Mouse (Mus musculus): ENCODE results near the gene Mcmbp. TPM values are rescaled to one million over a fixed set of nuclear protein-coding genes. Genes with fewer than 3 reads are reported as not detected.
A peak's percentile ranks its signal among the peaks of the same experiment; 100 is the strongest.

Gene Mcmbp
- 52.5 and 53.7 TPM in 2 replicates for polyA plus RNA-seq (2015; fragmentation: Nextera tagmentation; extraction: Ambion mirVana)

DNA sequence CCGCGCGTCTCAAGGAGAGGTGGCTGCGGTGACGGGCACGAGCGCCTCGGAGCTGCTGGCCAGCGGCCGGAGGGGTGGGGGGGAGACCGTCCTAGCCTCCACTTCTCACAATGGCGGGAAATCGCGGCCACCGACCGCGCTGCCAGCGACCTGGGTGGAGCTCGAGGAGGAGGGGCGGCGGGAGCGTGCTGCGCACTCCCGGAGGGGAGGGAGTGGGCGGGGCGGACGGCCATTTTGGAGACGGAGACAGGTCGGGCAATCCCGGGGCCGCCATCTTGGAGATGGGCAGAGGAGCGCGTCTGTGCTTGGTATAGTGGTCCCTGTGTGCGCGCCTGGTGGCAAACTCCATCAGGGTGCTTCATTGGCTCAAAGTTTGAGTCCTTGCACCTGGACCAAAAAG, at the start of gene Mcmbp:
Gene Mcmbp, minus strand, starts transcription at position 162 of the 400 bp plus-strand sequence.
- Histone ChIP-seq H3K36me3 (ENCODE audit: insufficient read depth, low read length) (no peaks in the 10 kb centered on the region), H3K4me3 (replicated peaks; ENCODE audit: low read depth, low read length) (peak within 1 kb of the TSS; percentile 99), H3K27ac (peak within 1 kb of the TSS; percentile 89), H3K9ac (ENCODE audit: low read depth, low read length) (peak within 1 kb of the TSS; percentile 98), H3K4me2 (ENCODE audit: low read length) (peak within 1 kb of the TSS; percentile 90), H3K27me3 (ENCODE audit: insufficient read depth, low read length) (no peaks in the 10 kb centered on the region), H3K9me3 (replicated peaks; ENCODE audit: low read length) (no peaks in the 10 kb centered on the region), H3K4me1 (replicated peaks; ENCODE audit: insufficient read depth, low read length) (peaks cover 13% of the 10 kb centered on the region; the same call in 1 of the 2 replicates)
- WGBS: under 1% methylated on average over 35 of the region's 35 CpGs
- ATAC-seq (replicated peaks; ENCODE audit: low FRiP score, low read depth) (peak; percentile 86), DNase-seq (ENCODE audit: low spot score) (peak; percentile 98)
- TF ChIP-seq CTCF (IDR thresholded peaks at IDR 0.05; ENCODE audit: low read depth): no peak

DNA sequence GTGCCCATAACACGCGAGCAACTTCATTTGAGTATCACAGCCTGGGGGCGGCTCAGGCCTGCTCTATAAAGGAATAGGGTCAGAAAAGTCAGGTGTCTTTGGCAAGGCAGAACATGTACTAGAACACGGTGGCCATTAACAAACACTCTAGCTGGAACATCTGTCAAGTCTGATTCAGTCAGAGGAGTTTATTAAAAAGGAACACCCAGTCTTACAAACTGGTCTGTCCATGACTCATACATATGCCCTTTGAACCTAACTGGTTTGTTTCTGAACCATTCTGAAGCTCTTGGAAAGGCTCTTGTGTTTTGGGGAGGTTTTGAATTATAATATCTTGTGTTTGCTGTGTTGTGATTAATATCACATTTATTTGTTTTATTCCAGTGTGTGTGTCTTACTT, 49.8 kb upstream of the Mcmbp start:
- TF ChIP-seq CTCF (IDR thresholded peaks at IDR 0.05; ENCODE audit: low read depth): no peak
- 66% methylated on average over 4 of the region's 4 CpGs for WGBS
- Histone ChIP-seq H3K27me3 (ENCODE audit: insufficient read depth, low read length) (no peaks in the 10 kb centered on the region), H3K4me2 (ENCODE audit: low read length) (no peak overlapping the region), H3K27ac (0 out of 2 replicates have a peak overlapping the region, but pooled peaks have one; percentile 25), H3K9ac (ENCODE audit: low read depth, low read length) (no peak overlapping the region), H3K4me1 (replicated peaks; ENCODE audit: insufficient read depth, low read length) (no peaks in the 10 kb centered on the region), H3K4me3 (replicated peaks; ENCODE audit: low read depth, low read length) (no peak overlapping the region), H3K36me3 (ENCODE audit: insufficient read depth, low read length) (peaks cover 5% of the 10 kb centered on the region), H3K9me3 (replicated peaks; ENCODE audit: low read length) (no peaks in the 10 kb centered on the region)
- ATAC-seq (replicated peaks; ENCODE audit: low FRiP score, low read depth): no peak
- DNase-seq (ENCODE audit: low spot score): peak; percentile 47

DNA sequence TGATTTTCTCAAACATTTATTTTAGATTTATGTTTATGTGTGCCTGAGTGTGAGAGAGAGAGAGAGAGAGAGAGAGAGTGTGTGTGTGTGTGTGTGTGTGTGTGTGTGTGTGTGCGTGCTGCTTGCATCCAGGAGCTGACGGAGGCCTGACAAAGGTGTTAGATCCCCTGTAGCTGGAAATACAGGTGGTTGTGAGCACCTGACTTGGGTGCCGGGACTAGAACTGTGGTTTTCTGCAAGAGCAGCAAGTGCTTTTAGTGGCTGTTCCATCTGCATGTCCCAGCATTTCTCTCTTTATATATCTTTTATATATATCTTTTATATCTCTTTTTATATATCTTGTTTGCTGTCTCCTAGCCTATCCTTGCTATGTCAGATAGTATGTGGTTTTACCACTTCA, 41.6 kb upstream of the Mcmbp start:
- H3K9ac ChIP-seq (ENCODE audit: low read depth, low read length): no peak overlapping the region
- no peaks in the 10 kb centered on the region for H3K27me3 ChIP-seq (ENCODE audit: insufficient read depth, low read length)
- H3K9me3 ChIP-seq (replicated peaks; ENCODE audit: low read length): no peaks in the 10 kb centered on the region
- DNase-seq (ENCODE audit: low spot score) (no peak), ATAC-seq (replicated peaks; ENCODE audit: low FRiP score, low read depth) (no peak)
- no peak overlapping the region for H3K4me2 ChIP-seq (ENCODE audit: low read length)
- no peak overlapping the region for H3K27ac ChIP-seq
- peaks cover 56% of the 10 kb centered on the region for H3K36me3 ChIP-seq (ENCODE audit: insufficient read depth, low read length)
- no peaks in the 10 kb centered on the region for H3K4me1 ChIP-seq (replicated peaks; ENCODE audit: insufficient read depth, low read length)
- WGBS: 95% methylated on average over 3 of the region's 3 CpGs
- no peak overlapping the region for H3K4me3 ChIP-seq (replicated peaks; ENCODE audit: low read depth, low read length)
- no peak for TF ChIP-seq CTCF (IDR thresholded peaks at IDR 0.05; ENCODE audit: low read depth)

DNA sequence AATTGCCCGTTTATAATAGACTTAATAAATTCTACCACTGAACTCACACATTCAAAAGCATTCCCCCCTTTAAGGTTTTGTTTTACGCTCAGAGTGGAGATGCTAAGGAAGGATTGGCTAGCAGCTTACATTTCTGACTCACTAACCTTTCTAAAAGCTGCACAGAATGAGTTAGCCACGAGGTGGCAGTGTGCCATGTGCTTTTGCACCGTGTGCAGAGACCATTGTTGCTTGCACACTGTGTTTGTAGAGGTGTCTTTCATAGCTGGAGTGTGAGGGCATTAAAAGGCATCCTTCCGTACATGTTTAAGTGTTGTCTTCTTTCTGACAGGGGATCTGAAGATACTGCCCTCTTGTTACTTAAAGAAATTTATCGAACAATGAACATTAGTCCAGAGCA, 39.0 kb upstream of the Mcmbp start:
- Histone ChIP-seq H3K9ac (ENCODE audit: low read depth, low read length) (no peak overlapping the region), H3K4me1 (replicated peaks; ENCODE audit: insufficient read depth, low read length) (no peaks in the 10 kb centered on the region), H3K9me3 (replicated peaks; ENCODE audit: low read length) (no peaks in the 10 kb centered on the region), H3K36me3 (ENCODE audit: insufficient read depth, low read length) (peaks cover 62% of the 10 kb centered on the region), H3K4me2 (ENCODE audit: low read length) (no peak overlapping the region), H3K4me3 (replicated peaks; ENCODE audit: low read depth, low read length) (no peak overlapping the region), H3K27ac (no peak overlapping the region), H3K27me3 (ENCODE audit: insufficient read depth, low read length) (no peaks in the 10 kb centered on the region)
- DNase-seq (ENCODE audit: low spot score) (peak; percentile 77), ATAC-seq (replicated peaks; ENCODE audit: low FRiP score, low read depth) (no peak)
- TF ChIP-seq CTCF (IDR thresholded peaks at IDR 0.05; ENCODE audit: low read depth): peak; percentile 86
- 40% methylated on average over 6 of the region's 6 CpGs for WGBS

DNA sequence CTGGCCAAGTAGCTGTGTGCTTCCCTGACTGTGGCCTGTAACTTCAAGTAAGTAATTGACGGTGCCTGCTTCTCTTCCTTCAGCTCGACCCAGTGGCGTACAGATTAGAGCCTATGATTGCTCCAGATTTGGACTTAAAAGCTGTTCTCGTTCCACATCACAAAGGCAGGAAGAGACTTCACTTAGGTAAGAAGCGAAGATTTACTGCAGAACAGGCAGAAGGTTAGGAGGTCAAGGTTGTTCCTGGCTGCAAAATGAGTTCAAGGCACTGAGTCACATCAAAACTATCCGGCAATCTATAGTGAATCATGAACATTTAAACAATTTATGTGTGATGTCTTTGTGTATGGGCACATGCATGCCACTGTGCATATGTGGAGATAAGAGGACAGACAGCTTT, 36.9 kb upstream of the Mcmbp start:
- ATAC-seq (replicated peaks; ENCODE audit: low FRiP score, low read depth): no peak
- Histone ChIP-seq H3K36me3 (ENCODE audit: insufficient read depth, low read length) (peaks cover 70% of the 10 kb centered on the region), H3K9ac (ENCODE audit: low read depth, low read length) (no peak overlapping the region), H3K27ac (no peak overlapping the region), H3K27me3 (ENCODE audit: insufficient read depth, low read length) (no peaks in the 10 kb centered on the region), H3K9me3 (replicated peaks; ENCODE audit: low read length) (no peaks in the 10 kb centered on the region), H3K4me2 (ENCODE audit: low read length) (no peak overlapping the region), H3K4me1 (replicated peaks; ENCODE audit: insufficient read depth, low read length) (no peaks in the 10 kb centered on the region), H3K4me3 (replicated peaks; ENCODE audit: low read depth, low read length) (no peak overlapping the region)
- WGBS: 75% methylated on average over 6 of the region's 6 CpGs
- no peak for TF ChIP-seq CTCF (IDR thresholded peaks at IDR 0.05; ENCODE audit: low read depth)
- no peak for DNase-seq (ENCODE audit: low spot score)

DNA sequence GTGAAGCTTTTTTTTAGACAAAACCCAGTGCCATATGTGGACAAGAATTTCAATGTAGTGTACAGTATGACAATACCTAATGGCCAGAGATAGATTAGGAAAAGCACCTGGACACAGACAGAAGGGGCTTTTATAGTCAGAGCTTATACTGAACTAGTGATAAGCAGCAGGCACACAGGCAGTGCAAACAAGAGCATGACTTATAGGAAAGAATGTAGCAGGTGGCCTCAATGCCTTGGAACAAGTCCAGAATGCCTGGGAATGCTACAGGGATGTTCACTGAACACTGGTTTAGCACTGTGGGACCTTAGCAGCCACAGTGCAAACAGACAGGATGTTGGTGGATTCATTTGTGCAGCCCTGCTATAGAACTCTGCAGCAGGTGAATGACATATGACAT, 26.4 kb upstream of the Mcmbp start:
- DNase-seq (ENCODE audit: low spot score): no peak

DNA sequence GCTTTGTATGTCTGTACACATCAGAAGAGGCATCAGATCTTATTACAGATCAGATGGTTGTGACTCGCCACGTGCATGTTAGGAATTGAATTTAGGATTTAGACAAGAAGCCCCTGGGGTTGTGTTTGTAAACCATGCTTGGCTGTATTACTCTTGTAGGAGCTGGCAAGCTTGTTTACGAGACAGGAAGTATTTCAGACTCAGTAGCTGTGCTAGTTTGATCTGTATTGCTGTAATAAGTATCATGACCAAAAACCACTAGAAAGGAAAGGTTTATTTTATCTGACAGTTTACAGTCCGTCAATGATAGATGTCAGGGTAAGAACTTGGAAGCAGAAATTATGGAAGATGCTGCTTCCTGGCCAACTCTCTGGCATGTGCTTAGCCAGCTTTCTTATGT, 18.7 kb upstream of the Mcmbp start:
- no peaks in the 10 kb centered on the region for H3K27me3 ChIP-seq (ENCODE audit: insufficient read depth, low read length)
- H3K4me2 ChIP-seq (ENCODE audit: low read length): no peak overlapping the region
- H3K4me1 ChIP-seq (replicated peaks; ENCODE audit: insufficient read depth, low read length): no peaks in the 10 kb centered on the region
- WGBS: 91% methylated on average over 4 of the region's 4 CpGs
- no peak overlapping the region for H3K4me3 ChIP-seq (replicated peaks; ENCODE audit: low read depth, low read length)
- no peak for DNase-seq (ENCODE audit: low spot score)
- no peaks in the 10 kb centered on the region for H3K9me3 ChIP-seq (replicated peaks; ENCODE audit: low read length)
- no peak overlapping the region for H3K9ac ChIP-seq (ENCODE audit: low read depth, low read length)
- H3K36me3 ChIP-seq (ENCODE audit: insufficient read depth, low read length): peaks cover 71% of the 10 kb centered on the region
- no peak for TF ChIP-seq CTCF (IDR thresholded peaks at IDR 0.05; ENCODE audit: low read depth)
- no peak overlapping the region for H3K27ac ChIP-seq
- no peak for ATAC-seq (replicated peaks; ENCODE audit: low FRiP score, low read depth)

More for the DNA sequence above, 26.4 kb upstream of the Mcmbp start:
- Histone ChIP-seq H3K4me2 (ENCODE audit: low read length) (no peak overlapping the region), H3K4me3 (replicated peaks; ENCODE audit: low read depth, low read length) (no peak overlapping the region), H3K27me3 (ENCODE audit: insufficient read depth, low read length) (no peaks in the 10 kb centered on the region), H3K4me1 (replicated peaks; ENCODE audit: insufficient read depth, low read length) (no peaks in the 10 kb centered on the region), H3K27ac (no peak overlapping the region), H3K9me3 (replicated peaks; ENCODE audit: low read length) (no peaks in the 10 kb centered on the region), H3K9ac (ENCODE audit: low read depth, low read length) (no peak overlapping the region), H3K36me3 (ENCODE audit: insufficient read depth, low read length) (peaks cover 70% of the 10 kb centered on the region)
- ATAC-seq (replicated peaks; ENCODE audit: low FRiP score, low read depth): no peak
- no peak for TF ChIP-seq CTCF (IDR thresholded peaks at IDR 0.05; ENCODE audit: low read depth)

Measured in kidney, postnatal 0 days (tissue).